Mouse (Mus musculus) left cerebral cortex, adult 2 months (tissue): ENCODE data around the gene Atf6. TPM values are rescaled to one million over a fixed set of nuclear protein-coding genes. Genes with fewer than 3 reads are reported as not detected.

Source experiments
- DNase-seq, 2 experiments: peaks; one replicate each; pipeline ENCODE4 v3.0.0; 2021 to 2022; ENCODE audit warnings: low spot score in 2 of 2, mixed read lengths in 1 of 2; ENCODE audit errors: extremely low spot score in 1 of 2
- H3K27ac ChIP-seq: fragments of 200-600 bp; 2 replicates; pipeline ENCODE4 v1.8.1; 2022
- H3K4me3 ChIP-seq: fragments of 200-600 bp; 2 replicates; pipeline ENCODE4 v1.8.1; 2022
- CTCF ChIP-seq: fragments of 200-600 bp; IDR thresholded peaks from 2 replicates; pipeline ENCODE4 v1.8.1; 2022; ENCODE audit warnings: antibody characterized with exemption, mild to moderate bottlenecking, moderate library complexity
- intact Hi-C: fragments of 180-260 bp; cut with DNase I; formaldehyde crosslinking; loops from one replicate; pipeline ENCODE4 v1.15.1; 2025
- total RNA-seq, 2 experiments: library from RNA; stranded (reverse); gene quantifications; 2 replicates each; pipeline ENCODE4 v1.2.3; 2021

Atf6 gene
- total RNA-seq, 2 experiments from 2014 or later, result 52.7 to 59.5 TPM

DNA sequence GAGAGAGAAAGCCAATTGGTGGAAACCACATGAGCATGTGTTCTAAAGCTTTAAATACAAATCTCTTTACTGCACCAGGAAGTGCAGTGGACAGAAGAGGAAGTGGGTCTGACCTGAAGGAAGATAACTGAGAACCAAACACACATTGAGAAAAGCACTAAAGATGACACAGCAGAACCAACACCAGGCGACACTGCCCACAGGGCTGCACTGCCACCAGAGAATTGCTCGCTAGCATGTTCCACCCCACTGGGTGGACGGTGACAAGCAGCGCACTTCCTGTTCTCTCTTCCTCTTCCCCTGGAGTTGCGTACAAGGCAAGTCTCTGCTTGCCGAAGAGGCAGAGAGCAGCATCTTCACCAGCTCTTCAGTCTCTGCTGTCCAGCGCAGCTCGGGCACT, 158.1 kb downstream of the Atf6 start:
- no peak overlapping the region for H3K4me3 ChIP-seq
- H3K27ac ChIP-seq, result no peak overlapping the region
- intact Hi-C loops, result no loop called here
- DNase-seq, result no peak
- no peak for TF ChIP-seq CTCF

- TF ChIP-seq CTCF, result no peak
- Histone ChIP-seq H3K27ac (no peak overlapping the region), H3K4me3 (no peak overlapping the region)
- no peak for DNase-seq
- intact Hi-C loops, result no loop called here
These were observed 158.5 kb downstream of the Atf6 start for GRCm38 (mm10) chr1:170709034-170709433.

DNA sequence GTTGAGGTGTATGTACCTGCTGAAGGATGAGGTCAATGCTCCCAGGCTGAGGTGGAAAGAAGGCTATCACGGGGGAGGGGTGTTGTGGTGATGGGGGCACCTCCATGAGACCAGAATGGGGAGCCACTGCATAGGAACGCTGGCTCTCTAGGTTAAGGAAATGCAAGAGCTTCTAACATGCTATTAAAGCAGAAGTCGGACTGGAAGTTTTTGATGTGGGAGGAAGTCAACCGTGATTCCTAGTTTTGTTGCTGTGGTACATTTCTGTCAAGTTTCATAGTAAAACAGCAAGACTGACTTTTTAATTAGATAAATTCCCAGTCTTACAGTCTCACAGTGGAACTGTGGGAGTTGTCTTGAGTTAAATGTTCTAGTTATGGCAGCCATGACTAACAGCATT, 161.5 kb downstream of the Atf6 start:
- no peak for TF ChIP-seq CTCF
- Histone ChIP-seq H3K27ac (no peak overlapping the region), H3K4me3 (no peak overlapping the region)
- intact Hi-C loops, result no loop called here
- DNase-seq, result no peak

- intact Hi-C loops, result no loop called here
- Histone ChIP-seq H3K4me3 (no peak overlapping the region), H3K27ac (no peak overlapping the region)
- no peak for DNase-seq
- TF ChIP-seq CTCF, result no peak
These were observed 162.5 kb downstream of the Atf6 start for GRCm38 (mm10) chr1:170704911-170705594.

DNA sequence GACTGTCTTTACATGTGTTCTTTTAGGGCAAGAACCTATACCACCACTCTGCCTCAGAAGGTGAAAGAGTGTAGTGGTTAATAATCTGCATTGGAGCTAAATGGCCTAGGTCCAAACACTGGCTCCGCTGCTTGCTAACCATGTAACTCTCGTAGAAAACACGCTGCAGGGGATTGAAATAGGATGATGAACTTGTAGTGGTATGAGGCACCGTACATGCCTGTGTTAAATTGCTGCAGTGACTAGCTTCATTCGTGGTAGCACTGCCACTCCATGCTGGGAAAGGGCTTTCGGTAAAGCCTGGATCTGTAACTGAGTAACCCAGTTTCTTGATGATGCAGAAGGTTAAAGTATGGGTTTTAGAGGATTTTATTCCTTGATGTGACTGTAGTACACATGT, 163.5 kb downstream of the Atf6 start:
- no peak overlapping the region for H3K27ac ChIP-seq
- intact Hi-C loops, result no loop called here
- no peak for DNase-seq
- no peak for TF ChIP-seq CTCF
- no peak overlapping the region for H3K4me3 ChIP-seq

- no peak overlapping the region for H3K27ac ChIP-seq
- no peak for DNase-seq
- H3K4me3 ChIP-seq, result no peak overlapping the region
- no peak for TF ChIP-seq CTCF
- intact Hi-C loops, result no loop called here
These were observed 164.6 kb downstream of the Atf6 start for GRCm38 (mm10) chr1:170702958-170703357.

DNA sequence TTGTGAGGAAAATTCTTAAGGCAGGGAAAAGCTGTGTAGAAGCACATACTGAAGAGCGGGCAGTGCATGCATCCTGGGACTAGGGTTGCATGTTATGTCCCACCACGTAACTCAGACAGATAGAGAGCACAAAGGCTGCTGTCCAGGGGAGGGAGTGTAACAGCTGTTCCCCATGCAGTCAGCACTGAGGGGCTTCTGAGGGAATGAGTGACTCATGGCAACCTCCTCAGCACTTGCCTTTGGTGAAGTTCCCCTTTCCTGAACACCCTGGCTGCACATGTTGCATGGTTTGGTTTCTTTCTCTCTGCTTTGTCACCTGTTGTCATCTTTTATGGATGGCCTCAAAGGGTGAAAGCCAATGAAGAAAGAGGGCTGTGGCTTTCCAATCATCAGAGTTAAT, 165.3 kb downstream of the Atf6 start:
- no peak overlapping the region for H3K27ac ChIP-seq
- TF ChIP-seq CTCF, result no peak
- no peak overlapping the region for H3K4me3 ChIP-seq
- intact Hi-C loops, result no loop called here
- DNase-seq, result no peak

GRCm38 (mm10) chr1:170701582-170701981, 166.0 kb downstream of the Atf6 start:
- no peak for DNase-seq
- no peak overlapping the region for H3K4me3 ChIP-seq
- H3K27ac ChIP-seq, result no peak overlapping the region
- intact Hi-C loops, result no loop called here
- no peak for TF ChIP-seq CTCF

GRCm38 (mm10) chr1:170701178-170701577, 166.4 kb downstream of the Atf6 start:
- DNase-seq, result no peak
- Histone ChIP-seq H3K4me3 (no peak overlapping the region), H3K27ac (no peak overlapping the region)
- intact Hi-C loops, result no loop called here
- TF ChIP-seq CTCF, result no peak

DNA sequence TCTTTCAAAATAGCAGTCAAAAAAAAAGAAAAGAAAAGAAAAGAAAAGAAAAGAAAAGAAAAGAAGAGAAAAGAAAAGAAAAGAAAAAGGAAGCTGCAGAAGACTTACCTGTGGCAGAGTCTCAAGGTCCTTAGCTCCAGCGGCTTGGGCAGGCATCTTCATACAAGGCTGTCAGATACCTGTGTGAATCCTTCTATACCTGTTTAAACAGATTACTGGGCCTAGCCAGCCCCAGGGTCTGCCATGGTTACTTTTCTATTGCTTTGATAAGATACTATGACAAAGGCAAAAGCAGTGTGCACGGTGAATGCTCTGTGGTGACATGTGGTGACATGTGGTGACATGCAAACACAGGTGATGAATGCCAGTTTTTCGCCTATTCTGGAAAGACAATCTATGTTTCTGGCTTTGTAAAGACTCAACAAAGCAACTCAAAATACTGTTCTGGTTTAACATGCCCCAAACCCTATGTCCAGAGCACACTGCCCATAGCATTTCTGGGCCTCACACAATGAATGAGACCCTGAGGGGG, 167.0 kb downstream of the Atf6 start:
- Histone ChIP-seq H3K4me3 (no peak overlapping the region), H3K27ac (no peak overlapping the region)
- intact Hi-C loops, result no loop called here
- no peak for DNase-seq
- no peak for TF ChIP-seq CTCF

- Histone ChIP-seq H3K4me3 (no peak overlapping the region), H3K27ac (no peak overlapping the region)
- no peak for TF ChIP-seq CTCF
- no peak for DNase-seq
- intact Hi-C loops, result no loop called here
These were observed 168.0 kb downstream of the Atf6 start for GRCm38 (mm10) chr1:170699553-170699952.

- TF ChIP-seq CTCF, result no peak
- Histone ChIP-seq H3K27ac (no peak overlapping the region), H3K4me3 (no peak overlapping the region)
- intact Hi-C loops, result no loop called here
- DNase-seq, result no peak
These were observed 168.8 kb downstream of the Atf6 start for GRCm38 (mm10) chr1:170698771-170699170.

DNA sequence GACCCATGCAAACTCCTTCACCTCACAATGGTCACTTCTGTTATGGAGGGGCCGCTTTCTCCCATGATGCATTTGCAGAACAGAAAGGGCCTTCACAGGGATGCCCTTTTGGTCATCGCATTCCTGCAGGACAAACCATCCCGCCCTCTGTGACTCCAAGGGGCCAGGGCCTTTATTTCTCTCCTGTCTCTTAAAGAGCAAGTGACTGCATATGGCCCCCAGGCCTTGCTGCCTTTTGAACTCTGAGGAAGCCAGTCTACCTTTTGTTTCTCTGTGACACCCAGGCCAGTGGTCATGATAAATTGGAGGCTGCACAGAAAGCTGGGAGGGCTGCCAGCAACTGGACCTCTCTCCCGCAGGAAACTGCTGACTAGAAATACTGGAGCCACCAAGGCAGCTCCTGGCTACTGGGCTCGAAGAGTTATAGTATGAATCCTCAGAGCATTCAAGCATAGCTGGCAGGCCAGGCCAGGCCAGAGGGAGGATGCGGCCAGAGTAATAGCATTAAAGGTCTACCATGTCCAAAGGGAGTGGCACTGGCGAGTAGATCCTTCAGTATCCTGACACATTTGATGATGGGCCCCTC, 169.7 kb downstream of the Atf6 start:
- H3K4me3 ChIP-seq, result no peak overlapping the region
- TF ChIP-seq CTCF, result no peak
- intact Hi-C loops, result no loop called here
- no peak overlapping the region for H3K27ac ChIP-seq
- DNase-seq, result no peak
